Mouse (Mus musculus) layer of hippocampus, postnatal 10 days (tissue): ENCODE data around the gene Utp15. TPM values are rescaled to one million over a fixed set of nuclear protein-coding genes. Genes with fewer than 3 reads are reported as not detected.

ENCODE experiments used
- DNase-seq, 2 experiments: peaks; one replicate each; pipeline ENCODE4 v3.0.0; 2021; ENCODE audit warnings: low spot score in 2 of 2
- long read RNA-seq: library from polyadenylated mRNA; stranded (forward); transcript quantifications from one replicate; pipeline ENCODE4 v2.0.0, GENCODE M21; 2023
- total RNA-seq, 2 experiments: library from RNA; stranded (reverse); gene quantifications; 2 replicates each; pipeline ENCODE4 v1.2.3; 2021

Utp15 gene
- total RNA-seq, result 10 to 100 TPM; 22.3 to 22.6 TPM
- long read RNA-seq, full-length matches to known transcripts, result 13 of 16 reads
- long read RNA-seq, partial matches to known transcripts, result 0 of 16 reads
- long read RNA-seq, other reads (novel, unspliced or antisense), result 3 of 16 reads

- peak; percentile 98 for DNase-seq
Observed at GRCm38 (mm10) chr13:98262636-98263457, at the start of gene Utp15, which contains the start of gene Ankra2. Gene Utp15 (minus strand): TSS chr13:98263041. Gene Ankra2 (plus strand): TSS chr13:98263074.

GRCm38 (mm10) chr13:98311597-98311996, 48.8 kb upstream of the Utp15 start:
- no peak for DNase-seq

GRCm38 (mm10) chr13:98308724-98309123, 45.9 kb upstream of the Utp15 start:
- DNase-seq, result no peak

- no peak for DNase-seq
Observed at GRCm38 (mm10) chr13:98308004-98308403, 45.2 kb upstream of the Utp15 start.

- DNase-seq, result no peak
Observed at GRCm38 (mm10) chr13:98306852-98307475, 44.1 kb upstream of the Utp15 start.

- DNase-seq, result no peak
Observed at GRCm38 (mm10) chr13:98306393-98306792, 43.6 kb upstream of the Utp15 start.

- DNase-seq, result no peak
Observed at GRCm38 (mm10) chr13:98305257-98305656, 42.4 kb upstream of the Utp15 start.

GRCm38 (mm10) chr13:98298833-98299758, 36.3 kb upstream of the Utp15 start:
- DNase-seq, result peak; percentile 87

GRCm38 (mm10) chr13:98297883-98298482, 35.1 kb upstream of the Utp15 start:
- DNase-seq, result no peak

GRCm38 (mm10) chr13:98296072-98296471, 33.2 kb upstream of the Utp15 start:
- DNase-seq, result no peak

GRCm38 (mm10) chr13:98291712-98292111, 28.9 kb upstream of the Utp15 start:
- no peak for DNase-seq

- no peak for DNase-seq
Observed at GRCm38 (mm10) chr13:98290719-98291118, 27.9 kb upstream of the Utp15 start.

GRCm38 (mm10) chr13:98280990-98281650, 18.3 kb upstream of the Utp15 start:
- no peak for DNase-seq

- no peak for DNase-seq
Observed at GRCm38 (mm10) chr13:98279686-98280085, 16.8 kb upstream of the Utp15 start, which contains the start of gene Gm21976. Gene Gm21976 (plus strand): TSS chr13:98279887.

- DNase-seq, result no peak
Observed at GRCm38 (mm10) chr13:98277501-98277900, 14.7 kb upstream of the Utp15 start.

- DNase-seq, result no peak
Observed at GRCm38 (mm10) chr13:98276253-98276652, 13.4 kb upstream of the Utp15 start.

GRCm38 (mm10) chr13:98275646-98276045, 12.8 kb upstream of the Utp15 start:
- DNase-seq, result no peak

- DNase-seq, result no peak
Observed at GRCm38 (mm10) chr13:98274023-98274422, 11.2 kb upstream of the Utp15 start.

GRCm38 (mm10) chr13:98264111-98264510, 1.3 kb upstream of the Utp15 start:
- DNase-seq, result no peak

- DNase-seq, result no peak
Observed at GRCm38 (mm10) chr13:98263458-98263987, 682 bp upstream of the Utp15 start.
